Mouse (Mus musculus) erythroblast, embryonic 14.5 days (primary cell): ENCODE data around the gene Dand5. TPM values are rescaled to one million over a fixed set of nuclear protein-coding genes. Genes with fewer than 3 reads are reported as not detected.

Source experiments
- H3K27me3 ChIP-seq: 2 replicates; pipeline ENCODE4 v1.6.1; 2012; ENCODE audit warnings: inconsistent platforms; ENCODE audit not compliant: control insufficient read depth
- H3K36me3 ChIP-seq: 2 replicates; pipeline ENCODE4 v1.6.1; 2012; ENCODE audit warnings: mild to moderate bottlenecking, inconsistent platforms; ENCODE audit not compliant: control insufficient read depth
- H3K4me1 ChIP-seq: 2 replicates; pipeline ENCODE4 v1.6.1; 2012; ENCODE audit warnings: inconsistent platforms; ENCODE audit not compliant: control insufficient read depth
- H3K4me3 ChIP-seq: replicated peaks from 2 replicates; pipeline ENCODE3; 2012; ENCODE audit warnings: moderate library complexity, mild to moderate bottlenecking, inconsistent platforms
- H3K9me3 ChIP-seq: 2 replicates; pipeline ENCODE4 v1.6.1; 2012; ENCODE audit warnings: low read length, inconsistent platforms, mixed read lengths; ENCODE audit not compliant: control insufficient read depth
- GATA1 ChIP-seq: IDR thresholded peaks from 2 replicates; pipeline ENCODE4 v1.6.1; 2012; ENCODE audit warnings: low read length, inconsistent platforms, mixed read lengths
- TAL1 ChIP-seq: IDR thresholded peaks from 3 replicates; pipeline ENCODE4 v1.6.1; 2012; ENCODE audit warnings: low read length, inconsistent platforms, mixed read lengths
- polyA plus RNA-seq: library from polyadenylated mRNA; stranded (reverse); fragments of >175 nt; gene quantifications from 2 replicates; pipeline ENCODE4 v1.2.3, GENCODE M21; 2012

Dand5 gene
- polyA plus RNA-seq, 1 experiment = 1.3 TPM

DNA sequence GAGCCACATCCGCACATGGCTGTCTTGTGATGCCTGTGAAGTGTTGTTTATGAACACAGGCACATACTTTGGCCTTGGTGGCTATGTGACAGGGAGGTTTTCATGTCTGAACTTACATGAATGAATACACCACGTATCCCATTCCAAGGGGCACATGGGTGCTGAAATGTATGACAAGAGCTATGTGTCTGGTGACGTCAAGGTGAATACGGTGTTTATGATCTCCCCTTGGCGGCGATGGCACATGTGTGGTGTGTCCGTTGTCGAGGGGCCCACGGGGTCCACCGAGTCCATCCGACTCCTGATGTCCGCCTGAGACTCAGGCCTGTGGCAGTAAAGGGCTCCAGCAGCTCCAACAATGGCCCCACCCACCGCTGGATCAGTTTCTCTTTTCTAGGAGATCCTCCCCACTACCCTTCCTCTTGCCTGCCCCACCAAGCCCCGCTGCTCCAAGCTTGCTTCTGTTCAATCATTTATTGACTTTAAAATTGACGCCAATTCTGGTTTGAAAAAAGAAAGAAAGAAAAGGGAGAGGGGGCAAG lies 25.3 kb downstream of the Dand5 start:
- Histone ChIP-seq H3K4me3 (no peak overlapping the region), H3K4me1 (peaks cover 42% of the 10 kb centered on the region), H3K36me3 (peaks cover 6% of the 10 kb centered on the region), H3K27me3 (peaks cover 84% of the 10 kb centered on the region), H3K9me3 (peaks cover 2% of the 10 kb centered on the region; the same call in 1 of the 2 replicates)
- no peak for TF ChIP-seq GATA1
- TF ChIP-seq TAL1 = no peak

DNA sequence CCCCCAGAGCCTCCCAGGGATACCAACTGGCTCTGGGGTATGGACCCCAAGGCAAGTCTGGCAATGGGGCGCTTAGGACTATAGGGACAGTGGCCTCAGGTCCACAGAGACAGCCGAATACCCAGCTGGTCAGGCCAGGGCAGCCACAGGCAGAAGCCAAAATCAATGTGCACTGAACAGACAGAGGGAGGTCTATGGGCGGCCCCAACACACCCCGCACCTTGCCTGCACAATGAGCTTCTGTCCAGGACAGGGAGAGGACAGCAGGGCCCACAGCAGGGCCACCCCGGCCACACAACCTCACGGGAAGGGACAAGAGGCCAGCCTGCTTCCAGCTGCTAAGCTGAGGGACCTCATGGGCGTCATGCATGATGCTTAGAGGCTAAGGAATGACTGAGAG lies 28.1 kb downstream of the Dand5 start:
- TF ChIP-seq GATA1 (no peak), TAL1 (no peak)
- no peaks in the 10 kb centered on the region; the same call in 1 of the 2 replicates for H3K9me3 ChIP-seq
- H3K27me3 ChIP-seq = peaks cover 74% of the 10 kb centered on the region
- peaks cover 30% of the 10 kb centered on the region for H3K4me1 ChIP-seq
- H3K36me3 ChIP-seq = peaks cover 6% of the 10 kb centered on the region
- no peak overlapping the region for H3K4me3 ChIP-seq

DNA sequence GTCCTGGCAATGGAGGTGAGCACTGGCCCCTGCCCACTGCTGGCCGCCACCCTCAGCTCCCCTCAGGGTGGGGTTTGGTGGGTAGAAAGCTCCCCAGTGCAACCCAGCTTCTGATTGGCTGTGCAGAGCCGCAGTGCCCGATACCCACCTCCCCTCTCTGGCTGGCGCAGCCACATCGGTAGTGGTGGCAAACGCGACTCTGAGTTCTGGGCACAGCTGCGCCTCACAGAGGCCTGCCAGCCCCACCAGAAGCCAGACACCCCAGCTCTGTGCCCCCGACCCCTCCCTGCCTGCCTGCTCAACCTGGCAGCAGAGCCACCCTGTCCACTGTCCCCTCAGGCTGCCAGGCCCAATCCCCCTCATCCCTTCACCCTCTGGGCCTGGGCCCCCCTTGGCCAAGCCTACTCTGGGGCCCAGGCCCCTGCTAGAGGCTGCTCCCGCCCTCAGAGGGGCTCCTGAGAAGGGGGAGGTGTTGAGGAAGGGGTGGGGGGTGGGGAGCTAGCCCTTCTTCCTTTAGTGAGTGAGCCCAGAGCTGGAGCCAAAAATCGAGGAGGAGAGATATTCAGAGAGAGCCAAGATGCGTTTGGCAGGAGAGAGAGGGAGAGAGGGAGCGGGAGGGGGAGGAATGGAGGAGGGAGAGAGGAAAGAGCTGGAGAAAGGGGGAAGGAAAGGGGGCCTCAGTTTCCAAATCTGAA lies 28.7 kb downstream of the Dand5 start:
- H3K9me3 ChIP-seq = no peaks in the 10 kb centered on the region; the same call in 1 of the 2 replicates
- peaks cover 25% of the 10 kb centered on the region for H3K4me1 ChIP-seq
- H3K27me3 ChIP-seq = peaks cover 74% of the 10 kb centered on the region
- TF ChIP-seq GATA1 = no peak
- no peak for TF ChIP-seq TAL1
- no peak overlapping the region for H3K4me3 ChIP-seq
- H3K36me3 ChIP-seq = peaks cover 6% of the 10 kb centered on the region

DNA sequence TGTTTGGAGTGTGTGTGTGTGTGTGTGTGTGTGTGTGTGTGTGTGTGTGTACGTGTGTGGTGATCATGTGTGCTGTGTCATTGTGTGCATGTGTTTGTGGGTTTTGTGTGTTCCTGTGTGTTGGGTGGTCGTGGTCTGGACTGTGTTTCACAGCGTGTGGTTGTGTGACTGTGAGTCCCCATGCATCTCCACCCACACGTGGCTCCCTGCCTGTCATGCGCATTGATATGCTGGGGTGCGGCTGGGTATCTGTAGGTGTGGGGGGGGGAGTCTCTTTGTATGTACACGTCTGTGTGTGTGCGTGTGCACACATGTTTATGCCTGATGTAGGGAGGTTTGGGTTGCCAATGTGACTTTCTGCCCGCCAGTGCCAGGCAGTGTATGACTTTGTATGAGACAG lies 29.5 kb downstream of the Dand5 start:
- H3K36me3 ChIP-seq = peaks cover 6% of the 10 kb centered on the region
- H3K27me3 ChIP-seq = peaks cover 74% of the 10 kb centered on the region
- peaks cover 19% of the 10 kb centered on the region for H3K4me1 ChIP-seq
- no peak for TF ChIP-seq GATA1
- TF ChIP-seq TAL1 = no peak
- no peaks in the 10 kb centered on the region for H3K9me3 ChIP-seq
- H3K4me3 ChIP-seq = no peak overlapping the region

DNA sequence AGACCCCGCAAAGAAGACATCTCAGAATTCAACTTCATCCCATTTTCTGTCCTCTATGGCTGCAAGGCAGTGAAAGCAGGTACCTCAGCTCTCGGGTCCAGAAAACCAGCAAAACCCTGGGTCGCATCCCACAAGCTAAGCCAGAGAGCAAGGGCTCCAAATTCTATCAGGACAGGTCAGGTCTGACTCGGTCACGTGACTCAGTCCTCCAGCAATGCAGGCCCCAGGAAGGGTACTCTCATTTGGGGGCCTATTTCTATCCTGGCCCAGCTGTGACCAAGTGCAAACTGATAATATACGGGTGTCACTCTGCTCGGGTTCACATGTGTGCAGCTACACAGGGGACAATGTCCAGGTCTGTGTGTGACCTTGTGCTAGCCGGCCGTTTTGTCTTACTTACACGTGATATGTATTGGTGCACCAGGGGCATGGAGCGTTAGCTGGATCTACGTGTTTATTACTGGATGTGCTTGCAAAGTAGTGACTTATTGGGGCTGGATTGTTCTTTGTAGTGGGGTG lies 30.1 kb downstream of the Dand5 start:
- Histone ChIP-seq H3K36me3 (peaks cover 6% of the 10 kb centered on the region), H3K4me1 (peaks cover 18% of the 10 kb centered on the region), H3K9me3 (no peaks in the 10 kb centered on the region; the same call in 1 of the 2 replicates), H3K4me3 (no peak overlapping the region), H3K27me3 (peaks cover 74% of the 10 kb centered on the region)
- TF ChIP-seq GATA1 (no peak), TAL1 (no peak)

DNA sequence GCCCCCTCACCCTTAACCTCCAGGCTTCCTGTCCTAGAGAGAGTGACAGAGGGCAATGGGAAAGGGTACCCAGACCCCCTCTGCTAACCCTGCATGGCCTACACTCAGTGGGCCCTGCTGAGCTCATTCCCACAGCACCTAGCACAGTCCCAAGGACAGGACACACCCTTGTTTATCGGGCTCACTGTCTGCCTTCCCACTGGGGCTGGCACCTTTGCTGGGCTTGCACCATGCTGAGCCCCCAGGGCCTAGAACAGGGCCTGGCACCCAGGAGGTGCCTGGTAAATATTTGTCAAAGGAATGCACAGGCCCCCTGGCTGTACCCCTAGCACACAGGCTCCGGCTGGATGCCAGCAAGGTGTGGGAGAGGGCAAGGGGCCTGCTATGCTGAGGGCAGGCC lies 32.1 kb downstream of the Dand5 start:
- Histone ChIP-seq H3K4me1 (peaks cover 19% of the 10 kb centered on the region), H3K9me3 (peaks cover 9% of the 10 kb centered on the region; the same call in 1 of the 2 replicates), H3K4me3 (no peak overlapping the region), H3K27me3 (peaks cover 76% of the 10 kb centered on the region), H3K36me3 (no peaks in the 10 kb centered on the region)
- no peak for TF ChIP-seq GATA1
- no peak for TF ChIP-seq TAL1

DNA sequence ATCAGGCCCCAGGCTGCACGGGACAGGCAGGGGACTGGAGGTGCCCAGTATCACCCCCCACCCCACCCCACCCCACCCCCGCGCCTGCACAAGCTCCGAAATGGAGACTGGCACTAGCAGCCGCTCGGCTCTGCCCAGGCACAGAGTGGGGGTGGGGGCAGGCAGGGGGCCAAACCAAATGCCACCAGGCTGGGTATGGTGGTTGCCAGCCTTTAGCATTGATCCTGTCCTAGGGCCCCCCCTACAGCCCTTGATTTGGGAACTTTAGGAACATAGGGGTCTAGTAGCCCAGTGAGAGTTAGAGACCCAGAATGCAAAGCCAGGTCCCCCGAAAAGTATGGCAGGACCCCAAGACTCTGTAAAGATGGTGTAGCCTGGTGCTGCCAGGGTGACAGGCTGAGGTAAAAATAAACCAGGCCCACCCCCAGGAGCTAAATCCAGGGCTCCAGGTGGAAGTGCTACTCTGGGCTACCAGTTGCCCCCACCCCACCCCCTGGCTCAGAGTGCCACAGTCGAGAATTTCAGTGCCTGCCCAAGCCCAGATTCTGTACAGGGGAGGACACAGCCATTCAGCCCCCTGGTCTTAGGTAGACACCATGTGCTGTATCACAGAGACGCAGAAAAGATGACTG lies 32.7 kb downstream of the Dand5 start:
- Histone ChIP-seq H3K4me3 (no peak overlapping the region), H3K9me3 (peaks cover 9% of the 10 kb centered on the region; the same call in 1 of the 2 replicates), H3K36me3 (no peaks in the 10 kb centered on the region), H3K27me3 (peaks cover 78% of the 10 kb centered on the region), H3K4me1 (peaks cover 19% of the 10 kb centered on the region)
- TF ChIP-seq TAL1 (no peak), GATA1 (no peak)

DNA sequence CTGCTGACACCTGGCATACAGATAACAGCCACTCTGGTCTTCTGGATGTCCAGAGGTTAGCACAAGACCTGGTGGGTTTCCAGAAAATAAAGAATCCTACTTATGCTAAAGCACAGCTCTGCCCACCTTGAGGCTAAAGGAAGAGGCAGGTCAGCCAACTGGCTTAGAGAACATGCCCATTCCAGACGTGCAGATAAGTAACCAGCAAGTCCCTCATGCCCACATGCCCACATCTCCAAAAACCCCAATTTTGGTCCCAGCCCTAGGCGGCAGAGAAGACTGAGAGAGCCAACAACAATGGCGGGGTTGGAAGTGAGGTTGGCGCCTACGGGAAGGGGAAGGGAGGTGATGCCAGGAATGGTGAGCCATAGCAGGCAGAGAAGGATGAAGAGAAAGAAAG lies 33.3 kb downstream of the Dand5 start:
- peaks cover 79% of the 10 kb centered on the region for H3K27me3 ChIP-seq
- no peak overlapping the region for H3K4me3 ChIP-seq
- no peak for TF ChIP-seq GATA1
- no peak for TF ChIP-seq TAL1
- peaks cover 16% of the 10 kb centered on the region for H3K9me3 ChIP-seq
- H3K4me1 ChIP-seq = peaks cover 22% of the 10 kb centered on the region
- H3K36me3 ChIP-seq = no peaks in the 10 kb centered on the region

DNA sequence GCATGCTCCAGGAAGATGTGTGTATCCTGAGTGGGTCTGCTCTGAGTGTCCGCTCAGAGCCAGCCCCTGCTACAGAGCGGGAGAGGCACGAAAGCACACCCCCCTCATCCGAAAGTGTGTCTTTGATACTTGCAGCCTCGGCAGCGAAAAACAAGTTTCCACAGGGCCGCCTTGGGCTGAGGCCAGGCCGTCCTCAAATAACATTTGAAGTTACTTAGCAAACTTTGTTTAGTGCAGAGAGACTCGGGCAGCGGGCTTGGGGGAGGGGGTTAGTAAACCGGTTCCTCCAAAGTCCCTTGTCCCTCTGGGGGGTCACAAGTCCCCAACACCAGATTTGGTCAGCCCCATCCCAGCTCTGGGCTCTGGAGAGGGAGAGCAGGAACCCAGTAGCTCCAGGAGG lies 33.7 kb downstream of the Dand5 start:
- H3K9me3 ChIP-seq = peaks cover 17% of the 10 kb centered on the region
- TF ChIP-seq GATA1 (no peak), TAL1 (no peak)
- H3K4me3 ChIP-seq = no peak overlapping the region
- peaks cover 81% of the 10 kb centered on the region for H3K27me3 ChIP-seq
- H3K36me3 ChIP-seq = no peaks in the 10 kb centered on the region
- H3K4me1 ChIP-seq = peaks cover 21% of the 10 kb centered on the region
